Mouse (Mus musculus): ENCODE measurements around the gene Eif4h. TPM values are rescaled to one million over a fixed set of nuclear protein-coding genes. Genes with fewer than 3 reads are reported as not detected.
A peak's percentile ranks its signal among the peaks of the same experiment; 100 is the strongest.

The Eif4h gene
- polyA plus RNA-seq (2014; fragmentation: Nextera tagmentation; extraction: Ambion mirVana), result 479 and 512 TPM in 2 replicates

DNA sequence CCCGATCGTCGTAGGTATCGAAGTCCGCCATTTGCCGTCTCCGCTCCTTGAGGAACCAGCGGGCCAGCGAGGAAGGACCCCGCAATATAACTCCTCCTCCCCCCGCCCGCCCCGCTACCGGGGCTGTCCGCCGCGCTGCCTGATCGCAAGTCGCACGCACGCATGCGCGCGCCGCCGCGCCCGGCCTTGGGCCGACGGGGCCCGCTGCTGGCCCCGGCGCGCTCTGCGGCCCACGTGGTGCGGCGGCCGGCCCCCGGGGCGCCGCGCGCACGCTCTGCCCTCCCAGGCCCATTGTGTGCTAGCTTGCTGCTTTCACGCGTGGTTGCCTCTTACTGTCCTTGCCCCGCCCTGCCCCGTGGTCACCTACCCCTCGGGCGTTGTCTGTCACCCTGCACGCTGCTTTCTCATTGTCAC is at the start of gene Eif4h:
Gene Eif4h, minus strand, starts transcription at position 222 of the 414 bp plus-strand sequence.
- DNase-seq (ENCODE audit: low spot score) (peak; percentile 97), ATAC-seq (replicated peaks; ENCODE audit: insufficient number of reproducible peaks, low FRiP score, low TSS enrichment, low read depth) (peak; percentile 92)
- Histone ChIP-seq H3K27ac (replicated peaks; ENCODE audit: low read depth, low read length) (peak within 1 kb of the TSS; percentile 82), H3K4me2 (ENCODE audit: low read depth, low read length) (peak within 1 kb of the TSS; percentile 71), H3K4me3 (ENCODE audit: low read depth, low read length) (peak within 1 kb of the TSS; percentile 94), H3K27me3 (ENCODE audit: control insufficient read depth, insufficient read depth, low read length) (no peaks in the 10 kb centered on the region), H3K9ac (replicated peaks; ENCODE audit: low read length) (peak within 1 kb of the TSS; percentile 99), H3K4me1 (ENCODE audit: control insufficient read depth, insufficient read depth, low read length) (no peaks in the 10 kb centered on the region), H3K9me3 (replicated peaks; ENCODE audit: control insufficient read depth, low read length) (no peaks in the 10 kb centered on the region), H3K36me3 (replicated peaks; ENCODE audit: control insufficient read depth, insufficient read depth, low read depth, low read length) (peaks cover 5% of the 10 kb centered on the region; the same call in 1 of the 2 replicates)
- under 1% methylated on average over 43 of the region's 52 CpGs for WGBS

DNA sequence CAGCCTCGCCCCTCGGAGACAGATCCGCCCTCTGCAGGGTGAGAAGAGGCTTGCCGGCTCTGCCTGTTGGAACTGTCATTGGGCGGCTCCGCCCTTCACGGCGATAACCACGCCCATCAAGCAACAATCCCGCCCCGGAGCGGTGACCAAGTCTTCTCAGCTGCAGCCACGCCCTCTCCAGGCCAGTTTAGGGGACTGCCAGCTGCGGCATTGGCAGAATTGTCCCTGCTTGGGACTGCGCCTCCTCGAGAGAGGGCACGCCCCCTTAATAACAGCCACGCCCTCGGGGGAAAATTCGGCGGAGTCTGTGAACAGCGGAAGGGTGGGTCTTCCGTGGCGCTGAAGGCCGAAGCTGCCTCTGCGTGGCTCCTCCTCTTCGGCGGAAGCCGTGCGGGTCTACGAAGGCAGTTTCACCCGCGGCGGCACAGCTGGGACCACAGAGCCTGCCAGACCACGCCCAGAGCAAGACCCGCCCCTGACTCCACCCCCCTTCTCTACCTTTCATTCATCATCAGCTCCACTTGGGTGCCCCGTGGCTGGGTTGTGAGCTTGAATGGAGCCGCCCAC is 49.5 kb upstream of the Eif4h start:
- H3K9me3 ChIP-seq (replicated peaks; ENCODE audit: control insufficient read depth, low read length), result no peaks in the 10 kb centered on the region
- under 1% methylated on average over 38 of the region's 38 CpGs for WGBS
- ATAC-seq (replicated peaks; ENCODE audit: insufficient number of reproducible peaks, low FRiP score, low TSS enrichment, low read depth), result peak; percentile 94
- H3K36me3 ChIP-seq (replicated peaks; ENCODE audit: control insufficient read depth, insufficient read depth, low read depth, low read length), result no peaks in the 10 kb centered on the region
- peak overlapping the region; percentile 41; the same call in 1 of the 2 replicates for H3K27ac ChIP-seq (replicated peaks; ENCODE audit: low read depth, low read length)
- DNase-seq (ENCODE audit: low spot score), result peak; percentile 99
- H3K9ac ChIP-seq (replicated peaks; ENCODE audit: low read length), result peak overlapping the region; percentile 42
- no peaks in the 10 kb centered on the region for H3K27me3 ChIP-seq (ENCODE audit: control insufficient read depth, insufficient read depth, low read length)
- H3K4me2 ChIP-seq (ENCODE audit: low read depth, low read length), result peak overlapping the region; percentile 19
- no peaks in the 10 kb centered on the region for H3K4me1 ChIP-seq (ENCODE audit: control insufficient read depth, insufficient read depth, low read length)
- H3K4me3 ChIP-seq (ENCODE audit: low read depth, low read length), result peak overlapping the region; percentile 80

GRCm38 (mm10) chr5:134688086-134688717 is 48.9 kb upstream of the Eif4h start, which contains the start of gene Limk1:
Gene Limk1 (minus strand): TSS chr5:134688598.
- H3K36me3 ChIP-seq (replicated peaks; ENCODE audit: control insufficient read depth, insufficient read depth, low read depth, low read length), result no peaks in the 10 kb centered on the region
- peak within 1 kb of the TSS; percentile 78 for H3K9ac ChIP-seq (replicated peaks; ENCODE audit: low read length)
- no peaks in the 10 kb centered on the region for H3K9me3 ChIP-seq (replicated peaks; ENCODE audit: control insufficient read depth, low read length)
- ATAC-seq (replicated peaks; ENCODE audit: insufficient number of reproducible peaks, low FRiP score, low TSS enrichment, low read depth) (peak; percentile 35), DNase-seq (ENCODE audit: low spot score) (peak; percentile 32)
- no peaks in the 10 kb centered on the region for H3K4me1 ChIP-seq (ENCODE audit: control insufficient read depth, insufficient read depth, low read length)
- peak within 1 kb of the TSS; percentile 41; the same call in 1 of the 2 replicates for H3K27ac ChIP-seq (replicated peaks; ENCODE audit: low read depth, low read length)
- H3K4me2 ChIP-seq (ENCODE audit: low read depth, low read length), result peak within 1 kb of the TSS; percentile 88
- peak within 1 kb of the TSS; percentile 80 for H3K4me3 ChIP-seq (ENCODE audit: low read depth, low read length)
- no peaks in the 10 kb centered on the region for H3K27me3 ChIP-seq (ENCODE audit: control insufficient read depth, insufficient read depth, low read length)
- WGBS, result under 1% methylated on average over 63 of the region's 69 CpGs

GRCm38 (mm10) chr5:134687187-134687586 is 47.9 kb upstream of the Eif4h start:
- Histone ChIP-seq H3K4me1 (ENCODE audit: control insufficient read depth, insufficient read depth, low read length) (no peaks in the 10 kb centered on the region), H3K4me2 (ENCODE audit: low read depth, low read length) (peak overlapping the region; percentile 88), H3K9me3 (replicated peaks; ENCODE audit: control insufficient read depth, low read length) (no peaks in the 10 kb centered on the region), H3K9ac (replicated peaks; ENCODE audit: low read length) (no peak overlapping the region), H3K4me3 (ENCODE audit: low read depth, low read length) (no peak overlapping the region), H3K36me3 (replicated peaks; ENCODE audit: control insufficient read depth, insufficient read depth, low read depth, low read length) (no peaks in the 10 kb centered on the region), H3K27ac (replicated peaks; ENCODE audit: low read depth, low read length) (no peak overlapping the region), H3K27me3 (ENCODE audit: control insufficient read depth, insufficient read depth, low read length) (no peaks in the 10 kb centered on the region)
- 84% methylated on average over 1 of the region's 1 CpGs for WGBS
- DNase-seq (ENCODE audit: low spot score), result no peak
- ATAC-seq (replicated peaks; ENCODE audit: insufficient number of reproducible peaks, low FRiP score, low TSS enrichment, low read depth), result no peak

GRCm38 (mm10) chr5:134686541-134686940 is 47.3 kb upstream of the Eif4h start:
- Histone ChIP-seq H3K36me3 (replicated peaks; ENCODE audit: control insufficient read depth, insufficient read depth, low read depth, low read length) (no peaks in the 10 kb centered on the region), H3K27ac (replicated peaks; ENCODE audit: low read depth, low read length) (no peak overlapping the region), H3K27me3 (ENCODE audit: control insufficient read depth, insufficient read depth, low read length) (no peaks in the 10 kb centered on the region), H3K9ac (replicated peaks; ENCODE audit: low read length) (no peak overlapping the region), H3K4me1 (ENCODE audit: control insufficient read depth, insufficient read depth, low read length) (no peaks in the 10 kb centered on the region), H3K4me2 (ENCODE audit: low read depth, low read length) (no peak overlapping the region), H3K4me3 (ENCODE audit: low read depth, low read length) (no peak overlapping the region), H3K9me3 (replicated peaks; ENCODE audit: control insufficient read depth, low read length) (no peaks in the 10 kb centered on the region)
- DNase-seq (ENCODE audit: low spot score), result no peak
- 92% methylated on average over 6 of the region's 6 CpGs for WGBS
- no peak for ATAC-seq (replicated peaks; ENCODE audit: insufficient number of reproducible peaks, low FRiP score, low TSS enrichment, low read depth)

- no peak overlapping the region for H3K4me2 ChIP-seq (ENCODE audit: low read depth, low read length)
- no peaks in the 10 kb centered on the region for H3K36me3 ChIP-seq (replicated peaks; ENCODE audit: control insufficient read depth, insufficient read depth, low read depth, low read length)
- no peak overlapping the region for H3K27ac ChIP-seq (replicated peaks; ENCODE audit: low read depth, low read length)
- H3K9me3 ChIP-seq (replicated peaks; ENCODE audit: control insufficient read depth, low read length), result no peaks in the 10 kb centered on the region
- no peaks in the 10 kb centered on the region for H3K4me1 ChIP-seq (ENCODE audit: control insufficient read depth, insufficient read depth, low read length)
- H3K27me3 ChIP-seq (ENCODE audit: control insufficient read depth, insufficient read depth, low read length), result no peaks in the 10 kb centered on the region
- H3K4me3 ChIP-seq (ENCODE audit: low read depth, low read length), result no peak overlapping the region
- no peak overlapping the region for H3K9ac ChIP-seq (replicated peaks; ENCODE audit: low read length)
- 85% methylated on average over 2 of the region's 2 CpGs for whole genome bisulfite sequencing
- DNase-seq (ENCODE audit: low spot score) (no peak), ATAC-seq (replicated peaks; ENCODE audit: insufficient number of reproducible peaks, low FRiP score, low TSS enrichment, low read depth) (no peak)
These were observed 45.1 kb upstream of the Eif4h start for GRCm38 (mm10) chr5:134684398-134684797.

DNA sequence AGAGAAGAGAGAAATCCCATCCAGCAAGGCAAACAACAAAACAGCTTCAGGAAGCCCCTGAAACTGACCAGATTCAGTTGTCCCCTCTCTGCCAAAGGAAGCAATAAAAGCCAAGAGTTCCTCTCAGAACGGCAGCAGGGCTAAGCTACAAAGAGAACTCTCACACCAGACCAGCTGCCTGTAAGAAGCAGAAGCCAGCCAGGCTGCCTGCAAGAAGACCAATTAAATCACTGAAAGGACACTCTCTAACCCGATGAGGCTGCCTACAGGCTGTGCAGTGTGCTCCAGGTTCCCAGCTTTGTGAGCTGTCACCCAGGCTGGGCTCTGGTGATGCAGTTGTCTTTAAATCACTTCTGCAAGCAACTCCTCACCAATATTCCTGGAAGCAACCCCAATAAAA is 44.5 kb upstream of the Eif4h start:
- H3K27ac ChIP-seq (replicated peaks; ENCODE audit: low read depth, low read length), result no peak overlapping the region
- DNase-seq (ENCODE audit: low spot score) (no peak), ATAC-seq (replicated peaks; ENCODE audit: insufficient number of reproducible peaks, low FRiP score, low TSS enrichment, low read depth) (no peak)
- no peak overlapping the region for H3K9ac ChIP-seq (replicated peaks; ENCODE audit: low read length)
- no peak overlapping the region for H3K4me2 ChIP-seq (ENCODE audit: low read depth, low read length)
- H3K27me3 ChIP-seq (ENCODE audit: control insufficient read depth, insufficient read depth, low read length), result no peaks in the 10 kb centered on the region
- H3K4me3 ChIP-seq (ENCODE audit: low read depth, low read length), result no peak overlapping the region
- no peaks in the 10 kb centered on the region for H3K36me3 ChIP-seq (replicated peaks; ENCODE audit: control insufficient read depth, insufficient read depth, low read depth, low read length)
- WGBS, result 81% methylated on average over 2 of the region's 2 CpGs
- no peaks in the 10 kb centered on the region for H3K4me1 ChIP-seq (ENCODE audit: control insufficient read depth, insufficient read depth, low read length)
- no peaks in the 10 kb centered on the region for H3K9me3 ChIP-seq (replicated peaks; ENCODE audit: control insufficient read depth, low read length)

DNA sequence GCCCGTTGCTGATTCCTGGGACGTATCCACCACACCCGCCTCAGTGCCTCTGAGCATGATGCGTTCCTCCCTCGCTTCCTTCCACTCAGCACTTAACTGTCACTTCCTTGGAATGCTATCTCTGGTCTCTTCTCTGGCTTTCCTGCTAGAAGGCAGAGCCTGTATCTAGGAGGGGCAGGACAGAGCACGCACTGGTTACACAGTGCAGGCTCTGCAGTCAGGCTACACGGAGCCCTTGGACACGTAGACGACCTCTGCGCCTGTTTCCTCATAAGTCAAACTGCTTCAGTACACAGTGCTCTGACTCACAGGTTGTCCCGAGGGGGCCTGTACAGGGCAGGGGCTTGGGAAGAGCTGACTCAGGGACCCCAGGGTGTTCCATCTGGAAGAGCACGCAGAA is 40.9 kb upstream of the Eif4h start:
- Histone ChIP-seq H3K9me3 (replicated peaks; ENCODE audit: control insufficient read depth, low read length) (no peaks in the 10 kb centered on the region), H3K27me3 (ENCODE audit: control insufficient read depth, insufficient read depth, low read length) (no peaks in the 10 kb centered on the region), H3K9ac (replicated peaks; ENCODE audit: low read length) (no peak overlapping the region), H3K4me3 (ENCODE audit: low read depth, low read length) (no peak overlapping the region), H3K36me3 (replicated peaks; ENCODE audit: control insufficient read depth, insufficient read depth, low read depth, low read length) (no peaks in the 10 kb centered on the region), H3K27ac (replicated peaks; ENCODE audit: low read depth, low read length) (no peak overlapping the region), H3K4me2 (ENCODE audit: low read depth, low read length) (no peak overlapping the region), H3K4me1 (ENCODE audit: control insufficient read depth, insufficient read depth, low read length) (peaks cover 2% of the 10 kb centered on the region; the same call in 1 of the 2 replicates)
- DNase-seq (ENCODE audit: low spot score) (no peak), ATAC-seq (replicated peaks; ENCODE audit: insufficient number of reproducible peaks, low FRiP score, low TSS enrichment, low read depth) (no peak)
- WGBS, result 84% methylated on average over 12 of the region's 12 CpGs

Measured in embryonic facial prominence, embryonic 11.5 days (tissue).